Mouse (Mus musculus) liver, adult 2 months (tissue): ENCODE results near the gene Gm47995. TPM values are rescaled to one million over a fixed set of nuclear protein-coding genes. Genes with fewer than 3 reads are reported as not detected.
"Not testable (repeated sequence)": the region's sequence is repeated elsewhere in the genome, so short reads cannot be mapped to it uniquely, and the experiment has no call there.

Experiments
- DNase-seq: peaks from one replicate; pipeline ENCODE4 v3.0.0-alpha.2; 2011; ENCODE audit warnings: low read depth, low spot score; ENCODE audit errors: extremely low read depth
- H3K27ac ChIP-seq: fragments of 200-500 bp; replicated peaks from 2 replicates; pipeline ENCODE4 v1.5.1; 2012; ENCODE audit warnings: low read depth, mild to moderate bottlenecking, control low read depth, inconsistent platforms, low read length; ENCODE audit not compliant: insufficient read depth
- H3K27me3 ChIP-seq: fragments of 200-500 bp; 2 replicates; pipeline ENCODE4 v1.6.1; 2012; ENCODE audit warnings: mild to moderate bottlenecking, moderate library complexity, low read length, inconsistent platforms; ENCODE audit not compliant: control insufficient read depth, insufficient read depth
- H3K36me3 ChIP-seq: fragments of 200-500 bp; 2 replicates; pipeline ENCODE4 v1.6.1; 2012; ENCODE audit warnings: low read length, inconsistent platforms; ENCODE audit not compliant: control insufficient read depth, insufficient read depth
- H3K4me1 ChIP-seq: fragments of 200-500 bp; 2 replicates; pipeline ENCODE4 v1.6.1; 2011; ENCODE audit warnings: low read length; ENCODE audit not compliant: control insufficient read depth, insufficient read depth
- H3K4me3 ChIP-seq: fragments of 200-500 bp; 2 replicates; pipeline ENCODE4 v1.5.1; 2011; ENCODE audit warnings: low read depth, mild to moderate bottlenecking, control low read depth, low read length, moderate library complexity; ENCODE audit not compliant: insufficient read depth
- H3K79me2 ChIP-seq: fragments of 200-500 bp; 2 replicates; pipeline ENCODE4 v1.6.1; 2012; ENCODE audit warnings: inconsistent platforms, mild to moderate bottlenecking, low read length, moderate library complexity; ENCODE audit not compliant: control insufficient read depth, insufficient read depth
- H3K9ac ChIP-seq: fragments of 200-500 bp; 2 replicates; pipeline ENCODE4 v1.6.1; 2012; ENCODE audit warnings: low read depth, mild to moderate bottlenecking, control low read depth, inconsistent platforms, low read length
- WGBS: fragments of 180-500 bp; shearing (Covaris S2); methylation state at CpG from one replicate; pipeline ENCODE4 v1.1.7; 2018; 5-methylcytosine and 5-hydroxymethylcytosine counted together
- polyA plus RNA-seq: library from polyadenylated mRNA; depleted of rRNA; stranded (reverse); fragments of >200 nt; gene quantifications from 2 replicates; pipeline ENCODE4 v1.2.3, GENCODE M21; 2012
- total RNA-seq: library from RNA; depleted of rRNA; stranded (reverse); fragments of >200 nt; gene quantifications from 2 replicates; pipeline ENCODE4 v1.2.3, GENCODE M21; 2014

Gm47995 gene
- total and polyA plus RNA-seq, 2 experiments = not detected

DNA sequence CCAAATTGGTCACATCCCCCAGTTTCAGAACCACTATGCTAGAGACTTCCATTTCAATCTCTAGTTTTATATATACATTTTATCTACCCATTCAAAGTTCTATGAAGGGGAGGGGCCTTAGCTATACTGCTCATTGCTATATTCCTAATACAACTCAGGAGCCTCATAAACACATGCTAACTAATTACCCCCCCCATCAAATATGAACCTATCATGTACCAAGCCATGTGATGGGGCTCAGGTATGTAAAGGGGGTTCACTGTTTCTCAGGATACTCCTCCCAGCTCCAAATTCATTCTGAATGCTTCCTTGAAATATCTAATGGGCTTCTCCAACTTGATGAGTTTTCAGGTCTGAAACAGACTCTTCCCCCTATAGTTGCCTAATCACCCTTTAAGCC, 2.4 kb downstream of the Gm47995 start:
- not testable (repeated sequence) for H3K27ac ChIP-seq, DNase-seq, H3K4me3 ChIP-seq, H3K27me3 ChIP-seq, H3K4me1 ChIP-seq, H3K9ac ChIP-seq, H3K79me2 ChIP-seq, H3K36me3 ChIP-seq

DNA sequence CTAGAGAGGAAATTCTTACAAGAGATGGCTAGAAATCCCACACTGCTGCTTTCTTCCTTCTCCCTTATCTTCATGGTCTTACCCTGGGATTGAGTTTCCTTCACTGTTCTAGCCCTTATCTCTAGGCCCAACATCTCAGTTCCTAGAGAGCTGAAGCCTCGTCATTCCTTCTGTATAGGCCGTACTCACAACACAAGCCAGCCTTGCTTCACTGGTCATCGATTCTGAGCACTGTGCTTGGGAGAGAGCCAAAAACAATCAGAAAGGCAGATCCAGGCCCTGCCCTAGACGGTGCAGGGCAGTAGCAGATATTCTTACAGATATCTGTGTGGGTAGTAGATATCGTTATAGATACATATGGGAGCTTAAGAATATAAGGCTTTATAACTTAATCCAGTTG, 4.5 kb downstream of the Gm47995 start:
- 36% methylated on average over 3 of the region's 5 CpGs for WGBS
- H3K27me3 ChIP-seq, H3K9ac ChIP-seq, H3K4me3 ChIP-seq, H3K79me2 ChIP-seq, H3K36me3 ChIP-seq, H3K27ac ChIP-seq, H3K4me1 ChIP-seq, DNase-seq: not testable (repeated sequence)

DNA sequence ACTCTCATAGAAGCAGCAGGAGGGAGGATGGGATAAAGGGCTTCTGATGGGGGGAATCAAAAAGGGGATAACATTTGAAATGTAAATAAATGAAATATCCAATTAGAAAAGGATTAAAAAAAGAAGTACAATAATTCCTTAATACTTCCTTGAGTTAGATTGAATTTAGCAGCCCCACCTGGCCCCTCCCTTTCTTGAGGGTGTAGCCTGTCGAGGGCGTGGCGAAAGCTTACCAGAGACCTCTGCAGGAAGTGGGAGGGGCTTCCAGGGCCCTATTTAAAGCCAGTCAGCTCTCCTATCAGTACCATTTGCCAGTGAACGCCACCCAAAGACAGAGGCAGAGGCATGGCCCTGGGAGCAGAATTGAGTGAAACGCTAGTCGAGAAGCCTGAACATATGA, 5.6 kb downstream of the Gm47995 start, which contains the start of gene 3110040M04Rik:
3110040M04Rik (plus strand) TSS at position 304 of the 400 bp plus-strand sequence.
- WGBS = no CpG with 5 or more reads among the region's 6 CpGs
- not testable (repeated sequence) for H3K4me3 ChIP-seq, H3K36me3 ChIP-seq, H3K4me1 ChIP-seq, H3K79me2 ChIP-seq, H3K9ac ChIP-seq, DNase-seq, H3K27ac ChIP-seq, H3K27me3 ChIP-seq

DNA sequence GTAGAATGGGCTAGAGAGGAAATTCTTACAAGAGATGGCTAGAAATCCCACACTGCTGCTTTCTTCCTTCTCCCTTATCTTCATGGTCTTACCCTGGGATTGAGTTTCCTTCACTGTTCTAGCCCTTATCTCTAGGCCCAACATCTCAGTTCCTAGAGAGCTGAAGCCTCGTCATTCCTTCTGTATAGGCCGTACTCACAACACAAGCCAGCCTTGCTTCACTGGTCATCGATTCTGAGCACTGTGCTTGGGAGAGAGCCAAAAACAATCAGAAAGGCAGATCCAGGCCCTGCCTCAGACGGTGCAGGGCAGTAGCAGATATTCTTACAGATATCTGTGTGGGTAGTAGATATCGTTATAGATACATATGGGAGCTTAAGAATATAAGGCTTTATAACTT, 10.2 kb downstream of the Gm47995 start:
- H3K4me1 ChIP-seq, H3K36me3 ChIP-seq, H3K27me3 ChIP-seq, H3K27ac ChIP-seq, DNase-seq, H3K9ac ChIP-seq, H3K4me3 ChIP-seq, H3K79me2 ChIP-seq: not testable (repeated sequence)
- WGBS = 66% methylated on average over 4 of the region's 5 CpGs

DNA sequence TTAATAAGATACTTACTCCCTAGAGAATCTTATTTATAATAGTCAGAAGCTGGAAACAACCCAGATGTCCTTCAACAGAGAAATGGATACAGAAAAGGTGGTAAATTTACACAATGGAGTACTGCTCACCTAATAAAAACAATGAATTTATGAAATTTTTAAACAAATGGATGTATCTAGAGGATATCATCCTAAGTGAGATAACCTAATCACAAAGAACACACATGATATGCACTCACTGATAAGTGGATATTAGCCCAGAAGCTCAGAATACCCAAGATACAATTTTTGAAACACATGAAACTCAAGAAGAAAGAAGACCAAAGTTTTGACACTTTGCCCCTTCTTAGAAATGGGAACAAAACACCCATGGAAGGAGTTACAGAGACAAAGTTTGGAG, 10.7 kb downstream of the Gm47995 start:
- DNase-seq, H3K9ac ChIP-seq: not testable (repeated sequence)

DNA sequence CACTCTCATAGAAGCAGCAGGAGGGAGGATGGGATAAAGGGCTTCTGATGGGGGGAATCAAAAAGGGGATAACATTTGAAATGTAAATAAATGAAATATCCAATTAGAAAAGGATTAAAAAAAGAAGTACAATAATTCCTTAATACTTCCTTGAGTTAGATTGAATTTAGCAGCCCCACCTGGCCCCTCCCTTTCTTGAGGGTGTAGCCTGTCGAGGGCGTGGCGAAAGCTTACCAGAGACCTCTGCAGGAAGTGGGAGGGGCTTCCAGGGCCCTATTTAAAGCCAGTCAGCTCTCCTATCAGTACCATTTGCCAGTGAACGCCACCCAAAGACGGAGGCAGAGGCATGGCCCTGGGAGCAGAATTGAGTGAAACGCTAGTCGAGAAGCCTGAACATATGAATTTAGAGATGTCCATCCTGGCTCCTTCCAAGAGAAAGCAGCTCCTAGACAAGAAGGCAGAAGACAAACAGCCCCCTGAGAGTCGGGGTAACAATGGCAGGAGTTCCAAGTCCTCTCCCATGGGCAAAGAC, 11.6 kb downstream of the Gm47995 start, which contains the start of gene Gm47996:
Gm47996 (plus strand) TSS at position 308 of the 532 bp plus-strand sequence.
- not testable (repeated sequence) for H3K36me3 ChIP-seq, DNase-seq, H3K9ac ChIP-seq, H3K4me3 ChIP-seq, H3K4me1 ChIP-seq, H3K27me3 ChIP-seq, H3K79me2 ChIP-seq, H3K27ac ChIP-seq
- 98% methylated on average over 4 of the region's 8 CpGs for WGBS

More for the DNA sequence above, 10.7 kb downstream of the Gm47995 start:
- not testable (repeated sequence) for H3K36me3 ChIP-seq, H3K4me1 ChIP-seq, H3K27ac ChIP-seq, H3K79me2 ChIP-seq, H3K4me3 ChIP-seq, H3K27me3 ChIP-seq

DNA sequence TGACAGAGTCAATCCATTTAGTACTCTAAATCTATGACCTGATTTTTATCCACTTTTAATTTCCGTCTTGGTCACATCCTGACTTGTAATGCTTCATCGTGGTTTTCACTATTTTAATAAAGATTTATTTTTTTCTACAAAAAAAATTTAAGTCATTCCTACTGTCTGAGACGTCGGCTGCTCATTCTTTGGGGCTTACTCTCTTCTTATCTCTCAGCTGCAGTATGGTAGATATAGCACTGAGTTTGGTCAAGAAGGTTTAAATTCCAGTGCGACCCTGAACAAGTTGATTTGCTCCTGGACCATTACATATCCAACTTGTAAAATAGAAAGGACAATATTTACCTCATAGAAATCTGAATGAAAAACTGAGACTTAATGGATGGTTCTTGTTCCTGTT, 13.4 kb downstream of the Gm47995 start:
- not testable (repeated sequence) for H3K36me3 ChIP-seq, H3K27me3 ChIP-seq, H3K4me3 ChIP-seq, H3K27ac ChIP-seq, H3K9ac ChIP-seq, H3K79me2 ChIP-seq, DNase-seq, H3K4me1 ChIP-seq
- 89% methylated on average over 5 of the region's 5 CpGs for WGBS
